Mouse (Mus musculus) embryo, embryonic 9.5 days (tissue): ENCODE results near the gene Galnt17.

Source experiments
- DNase-seq: peaks from one replicate; pipeline ENCODE4 v3.0.0-alpha.2; 2017; ENCODE audit errors: extremely low spot score

Galnt17 gene

GRCm38 (mm10) chr5:131241689-131242088 lies 66.6 kb downstream of the Galnt17 start:
- no peak for DNase-seq

GRCm38 (mm10) chr5:131239813-131240212 lies 68.5 kb downstream of the Galnt17 start:
- no peak for DNase-seq

- no peak for DNase-seq
Observed at GRCm38 (mm10) chr5:131236906-131237305, 71.4 kb downstream of the Galnt17 start.

- no peak for DNase-seq
Observed at GRCm38 (mm10) chr5:131233828-131234227, 74.5 kb downstream of the Galnt17 start.

GRCm38 (mm10) chr5:131231060-131231459 lies 77.2 kb downstream of the Galnt17 start:
- no peak for DNase-seq

GRCm38 (mm10) chr5:131229744-131230143 lies 78.6 kb downstream of the Galnt17 start:
- DNase-seq, result no peak

GRCm38 (mm10) chr5:131223416-131223815 lies 84.9 kb downstream of the Galnt17 start:
- no peak for DNase-seq

- DNase-seq, result no peak
Observed at GRCm38 (mm10) chr5:131222498-131223244, 85.6 kb downstream of the Galnt17 start.

- no peak for DNase-seq
Observed at GRCm38 (mm10) chr5:131218221-131218620, 90.1 kb downstream of the Galnt17 start.

GRCm38 (mm10) chr5:131211618-131212017 lies 96.7 kb downstream of the Galnt17 start:
- no peak for DNase-seq

- no peak for DNase-seq
Observed at GRCm38 (mm10) chr5:131201146-131201545, 107.2 kb downstream of the Galnt17 start.

- no peak for DNase-seq
Observed at GRCm38 (mm10) chr5:131192311-131192710, 116.0 kb downstream of the Galnt17 start.

- DNase-seq, result no peak
Observed at GRCm38 (mm10) chr5:131184566-131184965, 123.7 kb downstream of the Galnt17 start.

GRCm38 (mm10) chr5:131181231-131181630 lies 127.1 kb downstream of the Galnt17 start:
- DNase-seq, result no peak

- DNase-seq, result no peak
Observed at GRCm38 (mm10) chr5:131180756-131181155, 127.5 kb downstream of the Galnt17 start.

GRCm38 (mm10) chr5:131177851-131178250 lies 130.4 kb downstream of the Galnt17 start:
- no peak for DNase-seq

GRCm38 (mm10) chr5:131177168-131177567 lies 131.1 kb downstream of the Galnt17 start:
- DNase-seq, result no peak

- no peak for DNase-seq
Observed at GRCm38 (mm10) chr5:131169186-131169585, 139.1 kb downstream of the Galnt17 start.

GRCm38 (mm10) chr5:131167366-131167765 lies 140.9 kb downstream of the Galnt17 start:
- no peak for DNase-seq

GRCm38 (mm10) chr5:131165681-131166080 lies 142.6 kb downstream of the Galnt17 start:
- no peak for DNase-seq

- no peak for DNase-seq
Observed at GRCm38 (mm10) chr5:131157866-131158265, 150.4 kb downstream of the Galnt17 start.

- no peak for DNase-seq
Observed at GRCm38 (mm10) chr5:131156323-131156722, 152.0 kb downstream of the Galnt17 start.

GRCm38 (mm10) chr5:131142606-131143005 lies 165.7 kb downstream of the Galnt17 start:
- DNase-seq, result no peak

GRCm38 (mm10) chr5:131134809-131135208 lies 173.5 kb downstream of the Galnt17 start:
- no peak for DNase-seq
